Mouse (Mus musculus) cerebellum, adult 2 months (tissue): Measurements from ENCODE around the gene Pomgnt1.

Experiments used
- CTCF ChIP-seq: fragments of 200-500 bp; IDR thresholded peaks from 2 replicates; pipeline ENCODE4 v1.5.1; 2011; ENCODE audit warnings: low read depth, mild to moderate bottlenecking, control low read depth, low read length, moderate library complexity, borderline replicate concordance; ENCODE audit not compliant: insufficient read depth
- POLR2A ChIP-seq: fragments of 200-500 bp; IDR thresholded peaks from 2 replicates; pipeline ENCODE4 v1.6.1; 2011; ENCODE audit warnings: low read length, control low read depth, borderline replicate concordance; ENCODE audit not compliant: insufficient read depth

DNA sequence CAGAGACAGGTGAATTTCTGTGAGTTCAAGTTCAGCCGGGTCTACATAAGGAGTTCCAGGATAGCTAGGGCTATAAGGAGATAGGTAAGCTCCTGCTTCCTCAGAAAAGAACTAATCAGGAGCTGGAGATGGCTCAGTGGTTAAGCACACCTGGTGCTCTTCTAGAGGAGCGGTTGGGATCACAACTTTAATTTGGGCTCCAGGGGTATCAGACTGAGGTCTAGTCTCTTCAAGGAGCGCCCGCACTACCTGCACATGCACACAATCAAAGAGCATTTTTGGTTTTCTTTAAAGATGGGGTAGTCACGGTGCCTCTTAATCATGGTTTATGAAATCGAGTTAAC lies 26.1 kb downstream of the Pomgnt1 start:
- TF ChIP-seq CTCF (no peak), POLR2A (no peak)
